Mouse (Mus musculus) B cell, adult 2 months (primary cell): ENCODE measurements at regions not wholly inside any gene's neighbourhood (a gene's known extent, or its start where the extent isn't known, plus 50 kb on each side); places are given as distances from the start of the nearest gene placed in this dataset.

Experiments used
- DNase-seq, 2 experiments: peaks; one replicate each; pipeline ENCODE4 v3.0.0; 2022

DNA sequence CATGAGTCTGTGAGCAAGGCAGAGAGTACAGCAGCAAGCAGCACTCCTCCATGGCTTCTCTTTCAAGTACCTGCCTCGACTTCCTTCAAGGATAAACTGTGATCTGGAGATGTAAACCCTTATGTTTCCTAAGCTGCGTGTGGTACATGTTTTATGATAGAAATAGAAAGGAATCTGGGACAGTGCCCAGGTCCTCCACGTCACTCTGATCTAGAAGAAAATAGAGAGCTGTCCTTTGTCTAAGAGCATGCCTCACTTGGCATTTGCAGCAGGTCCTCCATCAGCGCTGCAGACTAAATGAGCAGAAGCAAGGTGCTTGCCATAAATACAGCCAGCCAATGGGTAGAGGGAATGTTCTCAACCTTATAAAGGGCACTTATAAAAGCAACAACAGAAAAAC lies 156.3 kb upstream of the Zfp618 start:
- no peak for DNase-seq

DNA sequence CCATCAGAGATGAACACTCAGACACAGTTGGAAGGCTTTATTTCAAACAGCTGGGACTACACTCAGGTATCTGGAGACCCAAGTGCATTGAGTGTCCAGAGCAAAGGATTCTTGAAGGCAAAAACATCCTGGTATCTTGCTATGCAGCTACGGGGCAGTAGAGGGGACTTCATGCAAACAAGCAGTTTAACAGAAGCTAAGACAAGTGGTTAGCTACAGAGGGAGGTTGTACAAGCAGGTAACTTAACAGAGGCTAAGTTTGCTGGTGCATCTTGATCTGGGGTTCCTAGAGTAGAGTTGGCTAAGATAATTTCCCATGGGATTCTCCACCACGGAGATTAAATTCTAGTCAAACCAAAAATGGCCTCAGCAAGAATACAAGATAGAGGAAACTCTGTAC lies 145.5 kb upstream of the Zfp618 start:
- DNase-seq = no peak

DNA sequence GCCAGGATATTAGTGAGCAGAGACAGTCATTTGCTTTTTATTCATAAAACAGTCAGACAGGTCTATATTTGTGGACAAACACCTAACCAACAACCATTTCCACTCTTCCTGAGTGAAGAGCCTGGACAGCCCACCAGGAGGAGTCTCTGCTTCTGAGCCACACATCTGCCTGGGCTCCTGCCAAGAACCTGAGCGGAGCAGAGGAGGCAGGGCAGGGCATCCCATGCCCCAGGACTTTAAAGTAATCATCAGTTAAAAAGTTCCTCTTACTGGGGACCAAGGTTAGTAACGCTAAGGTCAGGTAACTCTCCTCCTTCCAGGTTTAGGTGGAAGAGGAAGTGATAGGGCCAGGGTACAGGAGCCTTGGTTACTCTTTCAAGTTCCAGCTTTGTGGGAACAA lies 144.1 kb upstream of the Zfp618 start:
- no peak for DNase-seq

DNA sequence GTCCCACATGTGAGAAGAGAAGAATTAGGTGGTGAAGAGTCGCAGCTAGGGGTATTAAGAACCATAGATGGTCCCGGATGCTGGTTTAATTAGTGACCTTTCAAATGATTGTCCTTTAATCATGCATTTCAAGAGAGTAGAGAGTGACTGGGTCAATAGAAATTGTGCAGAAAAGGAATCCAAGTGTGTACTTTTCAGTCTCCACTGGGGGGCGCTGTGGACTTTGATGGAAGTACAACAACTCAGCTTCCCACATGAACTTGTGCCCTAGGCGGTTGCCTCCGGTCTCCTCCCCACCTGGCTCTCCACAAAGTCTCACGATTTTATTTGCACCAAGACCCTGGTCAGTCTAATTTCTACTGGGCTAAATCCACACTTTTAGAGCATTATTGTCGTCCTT lies 142.8 kb upstream of the Zfp618 start:
- peak; percentile 66 to 69 for DNase-seq

DNA sequence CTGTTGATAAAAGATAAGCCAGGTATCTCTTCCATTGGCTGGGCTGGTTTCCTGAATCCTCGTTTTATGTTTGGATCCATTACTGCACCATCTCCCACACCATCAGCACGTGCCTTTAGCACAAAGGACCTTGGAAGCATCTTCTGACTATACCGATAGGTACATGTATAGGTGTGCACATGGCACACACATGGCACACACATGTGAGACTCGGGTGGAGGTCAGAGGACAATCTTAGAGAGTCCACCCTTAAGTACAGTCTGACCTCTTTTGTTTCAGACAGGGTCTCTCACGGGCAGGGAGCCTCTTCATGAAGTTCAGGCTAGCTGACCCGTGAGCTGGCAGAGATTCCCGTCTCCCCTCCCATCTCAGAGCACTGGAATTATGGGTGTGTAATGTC lies 142.3 kb upstream of the Zfp618 start:
- DNase-seq = no peak

GRCm38 (mm10) chr4:62823555-62824250 lies 141.7 kb upstream of the Zfp618 start:
- DNase-seq = no peak

- DNase-seq = no peak
Measured at GRCm38 (mm10) chr4:62824581-62824980, 140.8 kb upstream of the Zfp618 start.

GRCm38 (mm10) chr4:62825256-62825655 lies 140.1 kb upstream of the Zfp618 start:
- DNase-seq = no peak

GRCm38 (mm10) chr4:62828963-62829362 lies 136.4 kb upstream of the Zfp618 start:
- no peak for DNase-seq

- DNase-seq = no peak
Measured at GRCm38 (mm10) chr4:62833944-62834343, 131.4 kb upstream of the Zfp618 start.

DNA sequence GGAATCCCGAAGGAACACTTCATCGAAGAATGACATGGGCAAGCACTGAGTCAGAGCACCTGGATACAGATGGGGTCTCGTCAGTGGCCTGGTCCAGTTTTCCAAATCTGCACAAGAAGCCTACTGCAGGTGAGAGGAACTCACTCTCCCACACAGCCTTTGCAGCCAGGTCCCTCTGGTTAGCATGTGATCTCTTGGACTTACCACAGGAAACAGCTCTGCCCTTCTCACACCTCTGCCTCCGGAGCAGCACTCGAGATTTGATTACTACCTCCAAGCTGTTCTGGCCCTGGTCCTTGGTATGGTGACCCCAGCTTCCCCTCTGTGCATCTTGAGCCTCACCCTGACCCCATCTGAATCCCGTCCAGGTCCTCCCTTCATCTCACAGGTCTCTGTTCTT lies 128.5 kb upstream of the Zfp618 start:
- DNase-seq = no peak

GRCm38 (mm10) chr4:62850526-62850925 lies 114.8 kb upstream of the Zfp618 start:
- no peak for DNase-seq

DNA sequence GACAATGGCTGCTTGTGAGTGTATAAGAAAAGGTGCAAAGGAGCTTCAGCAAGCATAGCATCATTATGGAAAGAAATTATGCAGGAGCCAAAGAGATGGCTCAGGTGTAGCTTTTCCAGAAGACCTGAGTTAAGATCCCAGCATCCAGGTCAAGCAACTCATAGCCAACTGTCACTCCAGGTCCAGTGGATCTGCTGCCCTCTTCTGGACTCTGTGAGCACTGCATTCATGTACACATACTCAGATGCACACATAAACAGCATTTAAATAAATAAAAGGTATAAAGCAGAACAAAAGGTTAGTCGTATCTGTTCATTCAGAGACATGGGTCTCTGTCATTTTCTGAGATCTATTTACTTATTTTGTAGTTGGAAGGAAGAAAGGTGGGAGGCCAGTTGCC lies 112.0 kb upstream of the Zfp618 start:
- DNase-seq = no peak

- DNase-seq = no peak
Measured at GRCm38 (mm10) chr4:62856406-62856805, 109.0 kb upstream of the Zfp618 start.

GRCm38 (mm10) chr4:62862756-62863155 lies 102.6 kb upstream of the Zfp618 start:
- DNase-seq = no peak

DNA sequence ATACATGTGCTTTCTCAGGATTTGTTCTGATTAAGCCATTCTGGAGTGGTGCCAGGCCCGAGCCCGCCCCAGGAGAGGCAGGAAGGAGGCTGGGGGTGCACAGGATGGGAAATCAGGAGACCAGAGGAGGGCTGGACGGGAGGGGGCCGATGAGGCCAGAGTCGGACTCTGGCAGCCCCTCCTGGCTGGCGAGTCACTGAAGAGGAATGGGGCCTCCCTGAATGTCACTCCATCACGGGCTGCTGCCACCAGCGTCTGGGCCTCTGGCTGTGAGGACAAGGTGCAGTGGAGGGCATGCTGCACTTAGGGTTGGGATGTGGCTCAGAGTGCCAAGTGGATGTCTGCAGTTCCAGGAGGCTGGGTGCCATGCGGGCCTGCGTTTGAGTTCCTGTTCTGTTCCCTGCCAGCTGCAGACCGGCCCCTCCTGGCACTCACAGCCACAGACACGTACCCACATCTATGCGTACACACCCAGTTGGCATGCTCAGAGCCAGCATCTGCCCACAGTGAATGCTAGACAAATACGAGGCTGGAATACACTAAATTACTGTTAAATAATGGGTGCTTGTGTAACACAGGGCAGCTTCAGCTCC lies 94.9 kb upstream of the Zfp618 start:
- DNase-seq = no peak

- no peak for DNase-seq
Measured at GRCm38 (mm10) chr4:62872562-62872961, 92.8 kb upstream of the Zfp618 start.

DNA sequence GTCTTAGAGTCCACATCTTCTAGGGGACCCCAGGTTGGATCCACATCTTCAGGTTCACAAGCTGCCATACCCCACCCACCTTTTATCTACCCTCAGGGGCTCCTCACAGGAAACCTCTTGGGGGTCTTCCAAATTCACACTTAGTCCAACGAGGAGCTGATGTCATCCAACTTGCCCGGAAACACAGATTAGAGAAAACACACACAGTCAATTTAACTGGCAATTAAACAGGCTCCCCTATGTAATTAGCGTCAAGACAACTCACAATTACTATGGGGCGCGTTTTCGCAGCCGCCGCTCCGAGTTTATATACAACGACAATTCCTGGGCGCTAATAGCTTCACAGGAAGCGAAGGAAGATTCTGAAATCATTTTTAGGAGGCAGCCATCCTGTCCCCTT lies 91.4 kb upstream of the Zfp618 start:
- no peak for DNase-seq

DNA sequence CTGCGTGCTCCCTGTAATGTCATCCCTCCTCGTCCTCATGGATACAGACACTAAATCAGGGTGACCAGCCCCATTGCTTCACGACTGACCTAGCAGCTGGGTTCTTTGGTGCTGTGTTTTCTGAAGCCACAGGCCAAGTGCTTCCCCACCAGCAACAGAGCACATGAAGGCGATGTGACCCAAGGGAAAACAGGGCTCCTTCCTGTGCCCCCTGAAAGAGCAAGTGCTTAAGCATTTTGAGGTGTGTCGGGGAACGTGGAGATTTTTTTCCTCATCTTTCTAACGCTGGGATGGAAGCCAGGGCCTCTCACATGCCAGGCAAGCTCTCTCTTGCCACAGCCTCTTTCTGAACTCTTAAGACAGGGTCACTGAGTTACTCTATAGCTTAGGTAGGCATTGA lies 87.3 kb upstream of the Zfp618 start:
- DNase-seq = no peak

GRCm38 (mm10) chr4:62878927-62879326 lies 86.4 kb upstream of the Zfp618 start:
- no peak for DNase-seq

- DNase-seq = peak in 1 of 2 experiments; percentile 7
Measured at GRCm38 (mm10) chr4:62881824-62882223, 83.5 kb upstream of the Zfp618 start.

DNA sequence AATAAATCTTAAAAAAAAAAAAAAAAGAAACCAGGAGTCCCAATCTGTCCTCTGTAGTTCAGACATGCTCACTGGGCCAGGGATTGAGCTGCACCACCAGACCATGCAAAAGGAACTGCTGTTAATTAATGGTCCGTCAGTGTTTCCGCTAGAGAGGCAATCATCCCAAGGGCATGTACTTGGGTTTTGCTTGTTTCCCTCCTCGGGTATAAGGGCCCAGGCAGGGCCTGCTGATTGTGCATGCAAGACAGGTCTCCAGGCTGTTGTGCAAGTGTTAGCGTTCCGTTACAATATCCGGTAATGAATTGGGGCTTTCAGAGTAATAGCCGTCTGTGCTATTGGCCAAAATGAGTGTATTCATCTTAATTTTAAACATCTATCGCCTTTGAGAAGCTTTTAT lies 83.1 kb upstream of the Zfp618 start:
- DNase-seq = no peak

GRCm38 (mm10) chr4:62888736-62889135 lies 76.6 kb upstream of the Zfp618 start:
- DNase-seq = no peak

GRCm38 (mm10) chr4:62889708-62890107 lies 75.7 kb upstream of the Zfp618 start:
- DNase-seq = peak; percentile 34 to 42
